Mouse (Mus musculus) neural tube, embryonic 10.5 days (tissue): ENCODE results near the gene Kcnj8.
"Not testable (repeated sequence)": the region's sequence is repeated elsewhere in the genome, so short reads cannot be mapped to it uniquely, and the experiment has no call there.

Experiments used
- DNase-seq: peaks from one replicate; pipeline ENCODE4 v3.0.0-alpha.2; 2017; ENCODE audit warnings: low spot score; ENCODE audit errors: extremely low spot score

Gene Kcnj8

DNA sequence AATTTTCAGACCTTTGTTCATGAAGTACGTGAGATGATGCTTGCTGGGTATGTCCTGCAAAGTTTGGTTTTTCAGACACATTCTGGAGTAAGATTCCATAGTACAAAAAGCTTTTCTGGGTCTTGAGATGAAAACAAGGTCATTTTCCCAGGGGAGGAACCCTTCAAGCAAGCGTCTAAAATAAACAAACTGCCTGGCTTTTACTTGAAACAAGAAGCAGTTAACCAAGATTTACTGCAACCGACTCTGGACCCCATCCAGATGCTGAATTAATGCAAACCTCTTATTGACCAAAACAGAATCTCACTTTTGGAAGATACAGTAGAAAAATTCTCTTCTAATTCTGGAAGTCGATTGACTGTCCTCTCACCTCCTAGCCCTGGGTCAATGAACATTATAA lies 20.5 kb downstream of the Kcnj8 start:
- DNase-seq = no peak

GRCm38 (mm10) chr6:142548377-142548776 lies 23.0 kb downstream of the Kcnj8 start:
- DNase-seq = no peak

GRCm38 (mm10) chr6:142545132-142545531 lies 26.3 kb downstream of the Kcnj8 start:
- DNase-seq = no peak

GRCm38 (mm10) chr6:142543648-142544047 lies 27.8 kb downstream of the Kcnj8 start:
- no peak for DNase-seq

DNA sequence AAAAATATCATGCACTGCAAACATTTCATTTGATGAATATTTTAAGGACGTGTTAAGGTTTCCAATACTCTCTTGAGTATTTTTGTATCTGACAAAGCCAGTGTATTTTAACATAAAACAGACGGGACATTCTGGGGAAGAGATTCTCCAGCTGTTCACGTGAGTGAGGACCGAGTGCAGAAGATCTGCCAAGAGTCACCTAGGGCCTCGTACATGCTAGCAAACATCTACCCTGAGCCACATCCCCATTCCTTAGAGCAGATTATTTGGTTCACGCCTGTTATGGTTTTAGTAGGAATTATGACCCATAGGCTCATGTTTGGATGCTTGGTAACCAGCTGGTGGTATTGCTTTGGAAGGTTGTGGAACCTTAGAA lies 28.6 kb downstream of the Kcnj8 start:
- DNase-seq = no peak

DNA sequence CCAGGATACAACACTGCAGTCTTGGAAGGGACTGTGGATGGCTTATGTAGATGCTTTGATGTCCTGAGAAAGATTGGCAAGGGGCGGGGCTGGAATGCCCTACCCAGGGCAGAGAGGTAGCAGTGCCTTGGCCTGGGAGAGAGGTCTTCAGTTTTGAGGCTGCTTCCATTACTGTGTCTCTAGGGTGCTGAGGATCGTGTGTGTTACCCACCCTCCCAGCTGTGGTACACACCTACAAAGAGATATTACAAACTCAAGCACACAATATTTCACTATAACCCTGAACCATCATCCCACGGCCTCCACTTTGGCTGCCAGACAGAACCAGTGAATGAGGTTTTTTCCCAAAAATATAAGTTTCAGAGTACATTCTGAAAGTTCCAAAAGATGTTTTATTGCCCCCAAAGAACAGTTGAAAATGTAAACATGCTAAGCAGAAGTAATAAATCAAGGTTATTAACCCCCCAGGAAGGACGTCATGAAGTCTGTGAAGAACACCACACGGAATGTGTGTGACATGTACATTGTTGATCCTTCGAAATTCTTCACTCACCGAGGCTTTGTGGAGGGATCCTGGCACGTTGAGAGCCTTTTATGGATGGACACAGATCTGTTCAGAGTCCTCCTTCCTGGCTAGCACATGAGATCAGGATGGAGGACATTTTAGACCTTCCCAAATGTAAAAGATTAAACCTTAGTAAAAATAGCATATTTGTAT lies 29.2 kb downstream of the Kcnj8 start:
- DNase-seq = no peak

- DNase-seq = no peak
Measured at GRCm38 (mm10) chr6:142540561-142541160, 30.8 kb downstream of the Kcnj8 start.

- DNase-seq = no peak
Measured at GRCm38 (mm10) chr6:142540131-142540530, 31.3 kb downstream of the Kcnj8 start.

GRCm38 (mm10) chr6:142538503-142538902 lies 32.9 kb downstream of the Kcnj8 start:
- no peak for DNase-seq

DNA sequence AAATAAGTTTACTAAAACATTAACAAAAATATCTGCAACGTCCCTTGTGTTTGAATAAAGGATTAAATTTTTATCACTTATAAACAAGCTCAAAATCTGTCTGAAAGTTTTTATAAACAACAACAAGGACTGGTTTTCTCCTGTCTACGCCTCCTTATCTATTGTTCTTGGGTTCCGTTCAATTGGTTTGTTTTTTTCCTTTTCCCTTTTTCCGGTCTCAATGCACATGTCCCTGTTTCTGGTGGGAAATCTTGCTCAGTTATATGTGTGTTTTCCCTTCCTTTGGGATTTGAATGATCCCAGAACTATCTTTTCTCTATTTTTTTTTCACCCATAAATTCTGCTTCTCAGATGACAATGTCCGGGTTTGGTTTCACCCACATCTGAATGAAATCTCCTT lies 38.0 kb downstream of the Kcnj8 start:
- DNase-seq = no peak

- no peak for DNase-seq
Measured at GRCm38 (mm10) chr6:142532686-142533085, 38.7 kb downstream of the Kcnj8 start.

DNA sequence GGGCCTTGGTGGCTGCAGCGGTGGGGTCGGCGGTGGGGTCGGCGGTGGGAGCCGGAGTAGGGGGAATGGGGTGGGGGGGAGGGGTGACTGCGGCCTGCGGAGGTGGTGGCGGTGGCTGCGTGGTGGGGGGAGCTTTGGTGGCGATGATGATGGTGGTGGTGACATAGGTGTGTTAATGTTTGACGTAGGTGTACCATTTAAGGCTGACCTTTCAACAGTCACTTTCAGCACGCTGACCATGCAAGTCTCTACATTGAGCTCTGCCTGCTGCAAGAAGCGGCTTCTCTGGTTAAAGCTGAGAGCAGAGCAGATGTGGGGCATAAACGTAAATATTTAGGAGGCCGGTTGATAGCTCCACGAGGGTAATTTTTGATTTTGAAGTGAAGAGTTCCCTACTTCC lies 39.3 kb downstream of the Kcnj8 start:
- no peak for DNase-seq

DNA sequence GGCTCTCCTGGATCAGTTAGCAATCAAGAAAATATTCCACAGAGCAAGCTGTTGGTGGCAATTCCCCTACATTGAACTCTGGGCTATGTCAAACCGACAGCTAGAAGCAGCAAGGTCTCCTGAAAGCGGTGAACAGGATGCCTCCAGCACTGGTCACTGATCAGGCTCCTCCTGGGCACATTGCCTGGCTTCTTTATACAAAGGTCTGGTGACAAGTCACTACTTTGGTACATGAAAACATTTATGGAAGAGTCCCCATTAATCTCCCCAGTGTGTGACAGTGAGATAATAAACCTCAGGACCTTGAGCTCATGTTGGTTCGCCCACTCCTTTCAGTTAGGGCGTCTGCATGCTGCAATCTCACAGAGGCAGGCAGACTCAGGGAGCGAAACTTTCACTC lies 41.0 kb downstream of the Kcnj8 start:
- no peak for DNase-seq

DNA sequence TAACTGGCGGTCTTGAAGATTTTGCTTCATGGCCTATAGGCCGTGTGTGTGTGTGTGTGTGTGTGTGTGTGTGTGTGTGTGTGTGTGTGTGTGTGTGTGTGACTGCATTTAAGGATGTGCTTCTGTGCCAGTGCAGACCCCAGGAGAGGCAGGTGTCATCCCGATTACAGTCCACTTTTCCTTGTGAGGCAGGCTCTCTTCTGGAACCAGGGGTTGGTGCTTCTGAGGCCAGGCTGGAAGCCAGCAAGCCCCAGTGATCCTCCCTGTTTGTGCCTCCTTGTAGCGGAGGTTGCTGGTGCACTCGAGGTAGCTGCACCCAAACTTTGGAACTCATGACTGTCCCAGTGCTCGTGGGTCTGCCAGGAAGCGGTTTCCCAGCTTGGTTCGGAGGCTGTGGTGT lies 41.7 kb downstream of the Kcnj8 start:
- DNase-seq = no peak

DNA sequence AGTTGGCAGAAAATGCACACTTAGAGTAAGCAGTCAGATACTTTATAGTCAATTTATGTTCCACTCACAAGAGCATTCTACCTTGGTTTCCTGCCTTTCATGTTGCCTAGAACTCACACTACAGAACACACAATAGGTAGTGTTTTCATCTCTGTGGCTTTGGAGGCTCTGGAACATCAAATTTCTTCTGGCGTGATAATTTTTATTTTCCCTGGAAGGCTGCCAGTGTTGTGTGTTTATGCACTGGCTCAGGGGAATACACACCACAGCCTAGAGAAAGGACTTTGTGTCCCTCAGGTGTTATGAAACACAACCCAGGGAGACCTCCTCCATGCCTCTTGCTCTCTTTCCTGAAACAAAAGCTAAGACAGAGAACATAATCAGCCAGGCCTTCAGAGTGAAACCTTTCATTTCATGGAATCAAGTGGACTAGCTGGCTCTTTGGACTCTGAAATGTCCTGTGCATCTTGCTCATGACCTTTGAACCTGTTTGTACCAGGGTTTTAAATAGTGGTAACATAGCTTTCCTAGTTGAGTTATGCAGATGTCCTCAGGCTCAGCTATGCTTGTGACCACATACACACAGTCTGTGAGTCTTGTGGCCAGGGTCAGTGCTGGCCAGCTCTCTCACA lies 43.4 kb downstream of the Kcnj8 start:
- no peak for DNase-seq

GRCm38 (mm10) chr6:142524635-142525308 lies 46.6 kb downstream of the Kcnj8 start:
- peak; percentile 62 for DNase-seq

GRCm38 (mm10) chr6:142521591-142522110 lies 49.8 kb downstream of the Kcnj8 start:
- no peak for DNase-seq

DNA sequence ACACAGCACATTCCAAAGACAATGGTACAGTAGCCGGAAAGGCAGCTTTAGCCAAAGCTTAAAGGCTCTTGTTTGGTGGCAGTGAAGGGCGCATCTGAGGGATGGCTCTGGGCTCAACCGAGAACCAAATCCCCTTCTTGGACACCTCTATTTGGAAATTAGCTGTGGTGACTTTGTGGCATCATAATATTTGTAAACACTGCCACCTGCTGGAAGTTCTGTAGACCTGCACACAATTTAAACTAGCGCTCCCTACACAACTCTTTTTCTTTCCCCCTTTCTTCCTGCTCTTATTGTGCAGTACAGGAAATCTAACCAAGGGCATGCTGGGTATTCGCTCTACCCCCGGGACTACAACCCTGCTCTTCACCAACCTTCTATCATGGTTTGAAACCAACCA lies 52.3 kb downstream of the Kcnj8 start:
- DNase-seq = peak; percentile 34

DNA sequence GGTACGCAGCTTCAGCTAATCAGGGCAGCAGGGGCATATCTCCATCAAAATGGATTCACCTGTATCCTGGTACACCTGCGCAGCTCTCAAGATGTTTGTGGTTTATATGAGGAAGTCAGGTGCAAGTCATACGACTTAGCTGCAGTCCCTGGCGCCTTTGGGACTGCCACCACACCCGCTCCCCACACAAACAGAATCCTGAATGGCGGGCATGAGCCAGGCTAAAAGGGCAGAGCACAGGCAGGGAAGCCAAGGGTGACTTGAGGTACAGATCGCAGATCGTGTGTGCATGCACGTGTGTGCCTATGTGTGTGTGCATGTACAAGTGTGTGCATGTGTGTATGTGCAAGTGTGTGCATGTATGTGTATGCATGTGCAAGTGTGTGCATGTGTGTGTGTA lies 56.0 kb downstream of the Kcnj8 start:
- DNase-seq = not testable (repeated sequence)

- DNase-seq = no peak
Measured at GRCm38 (mm10) chr6:142514912-142515311, 56.5 kb downstream of the Kcnj8 start.
